ENCODE assay signal across 9 mouse cellular contexts in the genomic region with DNA sequence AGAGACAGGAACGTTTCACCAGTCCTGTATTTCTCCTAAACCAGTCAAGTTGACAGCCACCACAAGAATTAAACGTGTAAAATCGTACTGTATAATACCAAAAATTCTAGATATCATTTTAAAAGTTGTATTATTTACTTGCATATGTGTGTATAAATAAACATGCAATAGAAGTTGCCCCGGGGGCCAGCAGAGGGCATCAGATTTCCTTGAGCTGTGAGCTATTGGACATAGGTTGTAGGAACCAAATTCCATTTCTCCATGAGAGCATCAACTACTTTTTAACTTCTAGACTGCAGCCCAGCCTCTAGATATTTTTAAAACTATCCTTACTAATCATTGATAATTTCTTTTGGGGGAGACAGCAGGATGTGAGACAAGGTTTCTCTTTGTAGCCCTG. TPM values are rescaled to one million over a fixed set of nuclear protein-coding genes. Genes with fewer than 3 reads are reported as not detected.
DNase-seq lines count a peak whose midpoint lies in the region; ATAC-seq and TF ChIP-seq lines count a peak whose summit lies in the region.
"Had no signal": no experiment of that assay in that cellular context is flagged by ENCODE, and none has a peak within 500 bp of the region (broad histone marks: within the 10 kb centered on the region; RNA-seq: fewer than 3 reads in every experiment).

No protein-coding gene starts in this region.

- H3K4me1 ChIP-seq in cerebellum, adult 2 months (ENCODE audit: control insufficient read depth, insufficient read depth, low read length), result no peaks in the 10 kb centered on the region
- H3K4me1 ChIP-seq in midbrain, embryonic 14.5 days (ENCODE audit: control insufficient read depth, insufficient read depth, low read length), result no peaks in the 10 kb centered on the region
- no peaks in the 10 kb centered on the region for H3K4me1 ChIP-seq in midbrain, embryonic 11.5 days (ENCODE audit: control insufficient read depth, insufficient read depth, low read length)

- H3K27me3 ChIP-seq in cerebellum, adult 2 months (ENCODE audit: control insufficient read depth, insufficient read depth, low read length), result no peaks in the 10 kb centered on the region
- no peaks in the 10 kb centered on the region for H3K27me3 ChIP-seq in midbrain, embryonic 14.5 days (ENCODE audit: control insufficient read depth, insufficient read depth, low read length)
- no peaks in the 10 kb centered on the region for H3K27me3 ChIP-seq in midbrain, embryonic 11.5 days (ENCODE audit: control insufficient read depth, insufficient read depth, low read length)

- H3K4me2 ChIP-seq in midbrain, embryonic 14.5 days (ENCODE audit: low read length), result no peak overlapping the region
- H3K4me2 ChIP-seq in midbrain, embryonic 11.5 days, result no peak overlapping the region

- WGBS in cerebellum, adult 2 months, result 88% methylated on average over 4 of the region's 4 CpGs
- 93% methylated on average over 4 of the region's 4 CpGs for WGBS in midbrain, embryonic 14.5 days
- WGBS in midbrain, embryonic 11.5 days, result 84% methylated on average over 4 of the region's 4 CpGs

- H3K4me3 ChIP-seq in cerebellum, adult 2 months (replicated peaks; ENCODE audit: insufficient read depth, low read depth, low read length), result no peak overlapping the region
- no peak overlapping the region for H3K4me3 ChIP-seq in midbrain, embryonic 14.5 days (replicated peaks; ENCODE audit: low read depth, low read length)
- H3K4me3 ChIP-seq in midbrain, embryonic 11.5 days (ENCODE audit: low read depth, low read length), result no peak overlapping the region

- H3K36me3 ChIP-seq in midbrain, embryonic 14.5 days (ENCODE audit: control insufficient read depth, insufficient read depth, low read length), result peaks cover 68% of the 10 kb centered on the region
- peaks cover 11% of the 10 kb centered on the region; the same call in 1 of the 2 replicates for H3K36me3 ChIP-seq in midbrain, embryonic 11.5 days (ENCODE audit: control insufficient read depth, insufficient read depth, low read length)

- no peak for DNase-seq in cerebellum, adult 2 months
- DNase-seq in midbrain, embryonic 14.5 days, result peak; percentile 53
- DNase-seq in midbrain, embryonic 11.5 days (ENCODE audit: low spot score, missing footprints), result no peak
- DNase-seq in c-Kit-positive CD71-positive TER-119-positive erythroid progenitor cells, embryonic 14.5 days (ENCODE audit: low spot score), result peak; percentile 21
- peak; percentile 65 for DNase-seq in kidney, adult 9 months

- H3K9me3 ChIP-seq in midbrain, embryonic 14.5 days (ENCODE audit: control insufficient read depth, low read length), result no peaks in the 10 kb centered on the region
- H3K9me3 ChIP-seq in midbrain, embryonic 11.5 days (ENCODE audit: control insufficient read depth, low read length), result no peaks in the 10 kb centered on the region

- no peak for ATAC-seq in cerebellum, adult (ENCODE audit: insufficient number of reproducible peaks, low FRiP score, low TSS enrichment)
- no peak for ATAC-seq in midbrain, embryonic 14.5 days (ENCODE audit: low FRiP score, low TSS enrichment)
- no peak for ATAC-seq in midbrain, embryonic 11.5 days (ENCODE audit: low FRiP score)
- ATAC-seq in megakaryocyte progenitor cell, adult 5-6 weeks (replicated peaks; ENCODE audit: poor library complexity), result peak; percentile 61
- ATAC-seq in frontal cortex, adult (ENCODE audit: low TSS enrichment), result no peak

- H3K9ac ChIP-seq in midbrain, embryonic 14.5 days (replicated peaks; ENCODE audit: low read length), result no peak overlapping the region
- H3K9ac ChIP-seq in midbrain, embryonic 11.5 days (ENCODE audit: low read length), result no peak overlapping the region

- TF ChIP-seq CTCF in cerebellum, adult 2 months (IDR thresholded peaks at IDR 0.05; ENCODE audit: borderline replicate concordance, insufficient read depth, low read depth, low read length), result peak; percentile 35; the same call in 1 of the 2 replicates

- TF ChIP-seq POLR2A in cerebellum, adult 2 months (IDR thresholded peaks at IDR 0.05; ENCODE audit: borderline replicate concordance, insufficient read depth, low read length), result no peak

- H3K27ac ChIP-seq in cerebellum, adult 2 months (ENCODE audit: insufficient read depth, low read length), result no peak overlapping the region
- H3K27ac ChIP-seq in midbrain, embryonic 14.5 days (replicated peaks; ENCODE audit: low read depth, low read length), result no peak overlapping the region
- H3K27ac ChIP-seq in midbrain, embryonic 11.5 days (ENCODE audit: low read depth, low read length), result no peak overlapping the region

RNA-seq across cellular contexts. Expression of a gene that starts 29.0 kb away (rescaled TPM):
- not detected in 2 replicates for polyA plus RNA-seq in cerebellum, adult 2 months (2012; rRNA removed)
- polyA plus RNA-seq in midbrain, embryonic 14.5 days (2014; fragmentation: Nextera tagmentation; extraction: Ambion mirVana), result not detected in 2 replicates
- not detected in 2 replicates for polyA plus RNA-seq in midbrain, embryonic 11.5 days (2014; fragmentation: Nextera tagmentation; extraction: Ambion mirVana)
- not detected in 2 replicates for total RNA-seq in megakaryocyte progenitor cell, adult 5-6 weeks (2015)
- total RNA-seq in megakaryocyte progenitor cell, adult 5-6 weeks (2017), result not detected in 2 replicates
- total RNA-seq: neutrophil, adult 5-6 weeks had no signal

RNA-seq across cellular contexts. Expression of a gene that starts 39.3 kb away (rescaled TPM):
- polyA plus RNA-seq in cerebellum, adult 2 months (2012; rRNA removed), result 18.1 and 18.8 TPM in 2 replicates
- 29.1 and 30.0 TPM in 2 replicates for polyA plus RNA-seq in midbrain, embryonic 14.5 days (2014; fragmentation: Nextera tagmentation; extraction: Ambion mirVana)
- 25.2 and 28.6 TPM in 2 replicates for polyA plus RNA-seq in midbrain, embryonic 11.5 days (2014; fragmentation: Nextera tagmentation; extraction: Ambion mirVana)
- 24.5 and 35.5 TPM in 2 replicates for total RNA-seq in megakaryocyte progenitor cell, adult 5-6 weeks (2015)
- 23.3 and 30.8 TPM in 2 replicates for total RNA-seq in megakaryocyte progenitor cell, adult 5-6 weeks (2017)

RNA-seq across cellular contexts. Expression of a gene that starts 48.2 kb away (rescaled TPM):
- 24.7 and 25.2 TPM in 2 replicates for polyA plus RNA-seq in cerebellum, adult 2 months (2012; rRNA removed)
- 34.1 and 40.1 TPM in 2 replicates for polyA plus RNA-seq in midbrain, embryonic 14.5 days (2014; fragmentation: Nextera tagmentation; extraction: Ambion mirVana)
- polyA plus RNA-seq in midbrain, embryonic 11.5 days (2014; fragmentation: Nextera tagmentation; extraction: Ambion mirVana), result 31.1 and 32.7 TPM in 2 replicates
- total RNA-seq in megakaryocyte progenitor cell, adult 5-6 weeks (2015), result 41.0 and 43.7 TPM in 2 replicates
- 37.6 and 41.4 TPM in 2 replicates for total RNA-seq in megakaryocyte progenitor cell, adult 5-6 weeks (2017)

RNA-seq across cellular contexts. Expression of a gene that starts 59.4 kb away (rescaled TPM):
- polyA plus RNA-seq in cerebellum, adult 2 months (2012; rRNA removed), result 33.4 and 35.4 TPM in 2 replicates
- 34.9 and 57.0 TPM in 2 replicates for polyA plus RNA-seq in midbrain, embryonic 14.5 days (2014; fragmentation: Nextera tagmentation; extraction: Ambion mirVana)
- 41.6 and 42.3 TPM in 2 replicates for polyA plus RNA-seq in midbrain, embryonic 11.5 days (2014; fragmentation: Nextera tagmentation; extraction: Ambion mirVana)
- 50.2 and 58.1 TPM in 2 replicates for total RNA-seq in megakaryocyte progenitor cell, adult 5-6 weeks (2015)
- 74.4 and 99.1 TPM in 2 replicates for total RNA-seq in megakaryocyte progenitor cell, adult 5-6 weeks (2017)

Comparison
In these comparisons a context has a peak if more than half of its experiments do, and no peak if none do; other contexts are left out.
1. DNase-seq: peak in midbrain, embryonic 14.5 days (single experiment), c-Kit-positive CD71-positive TER-119-positive erythroid progenitor cells, embryonic 14.5 days (single experiment) and kidney, adult 9 months (single experiment); none in cerebellum, adult 2 months (0 of 2) and midbrain, embryonic 11.5 days (single experiment).